Mouse (Mus musculus) stomach, embryonic 16.5 days (tissue): ENCODE results near the gene Hcls1. TPM values are rescaled to one million over a fixed set of nuclear protein-coding genes. Genes with fewer than 3 reads are reported as not detected.

Source experiments
- ATAC-seq: fragments of 200-750 bp; cut with Nextera tagmentation; 2 replicates; pipeline ENCODE4 v1.8.0; 2017; ENCODE audit warnings: moderate number of reproducible peaks, moderate TSS enrichment; ENCODE audit not compliant: insufficient read depth, low FRiP score
- H3K27ac ChIP-seq: fragments of 300-500 bp; sonication (generic); 2 replicates; pipeline ENCODE4 v1.5.1; 2014; ENCODE audit warnings: low read length
- H3K27me3 ChIP-seq: fragments of 300-500 bp; sonication (generic); 2 replicates; pipeline ENCODE4 v1.6.1; 2014; ENCODE audit warnings: low read length, control low read depth, mixed read lengths; ENCODE audit not compliant: control insufficient read depth, insufficient read depth
- H3K36me3 ChIP-seq: fragments of 300-500 bp; sonication (generic); 2 replicates; pipeline ENCODE4 v1.6.1; 2014; ENCODE audit warnings: low read length; ENCODE audit not compliant: control insufficient read depth, insufficient read depth
- H3K4me1 ChIP-seq: fragments of 300-500 bp; sonication (generic); 2 replicates; pipeline ENCODE4 v1.6.1; 2014; ENCODE audit warnings: low read length, control low read depth, mixed read lengths; ENCODE audit not compliant: control insufficient read depth, insufficient read depth
- H3K4me2 ChIP-seq: fragments of 300-500 bp; sonication (generic); 2 replicates; pipeline ENCODE4 v1.6.1; 2014; ENCODE audit warnings: low read depth, low read length, mixed read lengths
- H3K4me3 ChIP-seq: fragments of 300-500 bp; sonication (generic); replicated peaks from 2 replicates; pipeline ENCODE4 v1.5.1; 2014; ENCODE audit warnings: mild to moderate bottlenecking, low read length
- H3K9ac ChIP-seq: fragments of 300-500 bp; sonication (generic); 2 replicates; pipeline ENCODE4 v1.6.1; 2014; ENCODE audit warnings: low read length
- H3K9me3 ChIP-seq: fragments of 300-500 bp; sonication (generic); replicated peaks from 2 replicates; pipeline ENCODE4 v1.6.1; 2016; ENCODE audit warnings: low read length, control low read depth; ENCODE audit not compliant: control insufficient read depth
- WGBS: fragments of 180-500 bp; shearing (Covaris S2); extraction: QIAGEN DNeasy Blood & Tissue Kit; methylation state at CpG from one replicate; pipeline ENCODE4 v1.1.7; 2014; 5-methylcytosine and 5-hydroxymethylcytosine counted together
- polyA plus RNA-seq: library from polyadenylated mRNA; unstranded; fragments of >200 nt; fragmentation: Nextera tagmentation; extraction: Ambion mirVana; gene quantifications from 2 replicates; pipeline ENCODE4 v1.2.1, GENCODE M21; 2015

The Hcls1 gene
- polyA plus RNA-seq, 1 experiment from 2014 or later, result 10.9 TPM

DNA sequence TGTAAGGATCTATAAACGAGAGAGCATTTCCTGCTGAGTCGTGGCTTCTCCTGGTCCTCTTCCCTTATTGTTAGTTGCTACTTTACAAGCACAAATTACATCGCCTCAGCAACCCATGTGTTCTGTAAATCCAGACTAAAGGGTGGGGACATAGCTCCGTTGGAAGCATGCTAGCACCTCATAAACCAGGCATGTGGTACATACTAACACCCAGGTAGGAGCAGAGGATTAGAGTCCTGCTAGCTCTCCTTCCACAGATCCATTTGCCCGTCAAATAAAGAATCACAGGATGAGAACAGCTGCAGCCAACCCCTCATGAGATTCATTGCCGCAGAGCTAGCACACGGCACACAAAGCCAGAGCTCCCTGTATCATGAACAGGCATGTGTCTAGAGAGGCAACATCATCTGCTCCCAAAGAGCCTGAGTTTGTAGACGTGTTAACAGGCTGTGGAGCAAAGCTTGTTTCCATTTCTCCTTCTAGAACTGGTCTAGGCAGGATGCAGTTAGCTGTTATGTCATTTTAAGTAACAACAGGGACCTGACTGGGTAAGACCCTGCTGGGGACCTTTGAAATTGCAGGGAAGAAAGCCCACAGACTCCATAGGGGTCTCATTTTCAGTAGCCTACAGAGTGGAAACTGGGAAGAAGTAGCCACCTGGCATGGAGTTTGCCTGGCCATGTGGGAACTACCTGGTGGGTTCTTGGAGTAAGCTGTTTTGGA, 15.0 kb downstream of the Hcls1 start:
- Histone ChIP-seq H3K9ac (no peak overlapping the region), H3K4me2 (no peak overlapping the region), H3K36me3 (no peaks in the 10 kb centered on the region), H3K27me3 (no peaks in the 10 kb centered on the region), H3K27ac (no peak overlapping the region), H3K4me3 (no peak overlapping the region), H3K4me1 (no peaks in the 10 kb centered on the region), H3K9me3 (no peaks in the 10 kb centered on the region)
- ATAC-seq, result no peak
- WGBS, result 58% methylated on average over 8 of the region's 8 CpGs

DNA sequence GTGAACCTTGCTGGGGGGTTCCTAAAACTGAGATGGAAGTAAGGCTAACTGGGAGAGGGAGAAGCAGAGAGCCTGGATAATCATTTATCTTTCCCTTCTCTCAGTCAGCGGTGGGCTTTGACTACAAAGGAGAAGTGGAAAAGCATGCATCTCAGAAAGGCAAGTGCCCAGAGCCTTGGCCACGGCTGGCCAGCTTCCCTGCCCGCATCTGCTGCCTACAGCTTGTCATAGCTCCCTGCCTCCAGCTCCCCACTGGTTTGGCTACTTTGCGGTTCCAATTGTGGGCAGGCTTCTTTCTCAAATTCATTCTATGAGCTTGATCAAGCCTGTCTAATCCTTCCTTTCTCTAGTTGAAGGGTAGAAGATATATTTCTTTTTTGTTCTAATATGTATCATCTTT, 16.2 kb downstream of the Hcls1 start:
- H3K27ac ChIP-seq, result no peak overlapping the region
- no peak overlapping the region for H3K9ac ChIP-seq
- H3K9me3 ChIP-seq, result no peaks in the 10 kb centered on the region
- H3K4me2 ChIP-seq, result no peak overlapping the region
- 59% methylated on average over 4 of the region's 4 CpGs for WGBS
- no peaks in the 10 kb centered on the region for H3K27me3 ChIP-seq
- ATAC-seq, result no peak
- no peaks in the 10 kb centered on the region for H3K4me1 ChIP-seq
- no peaks in the 10 kb centered on the region for H3K36me3 ChIP-seq
- no peak overlapping the region for H3K4me3 ChIP-seq

DNA sequence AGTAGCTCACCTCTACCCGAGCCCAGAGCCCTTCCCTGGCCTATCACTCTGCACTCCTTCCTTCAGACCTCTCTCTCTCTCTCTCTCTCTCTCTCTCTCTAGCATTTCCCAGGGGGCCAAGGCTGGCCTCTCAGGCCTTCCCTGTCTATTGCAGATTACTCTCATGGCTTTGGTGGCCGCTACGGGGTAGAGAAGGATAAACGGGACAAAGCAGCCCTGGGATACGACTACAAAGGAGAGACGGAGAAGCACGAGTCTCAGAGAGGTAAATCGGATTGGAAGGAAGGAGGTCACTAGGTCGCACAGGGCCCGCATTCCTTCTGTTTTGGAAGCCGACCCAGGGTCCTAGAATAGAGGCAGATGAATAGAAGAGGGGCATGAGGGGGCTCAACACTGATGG, 20.3 kb downstream of the Hcls1 start:
- no peak for ATAC-seq
- WGBS, result 75% methylated on average over 11 of the region's 11 CpGs
- H3K4me3 ChIP-seq, result no peak overlapping the region
- no peaks in the 10 kb centered on the region for H3K36me3 ChIP-seq
- H3K4me2 ChIP-seq, result no peak overlapping the region
- no peaks in the 10 kb centered on the region for H3K4me1 ChIP-seq
- no peak overlapping the region for H3K9ac ChIP-seq
- no peak overlapping the region for H3K27ac ChIP-seq
- H3K27me3 ChIP-seq, result no peaks in the 10 kb centered on the region
- no peaks in the 10 kb centered on the region for H3K9me3 ChIP-seq

DNA sequence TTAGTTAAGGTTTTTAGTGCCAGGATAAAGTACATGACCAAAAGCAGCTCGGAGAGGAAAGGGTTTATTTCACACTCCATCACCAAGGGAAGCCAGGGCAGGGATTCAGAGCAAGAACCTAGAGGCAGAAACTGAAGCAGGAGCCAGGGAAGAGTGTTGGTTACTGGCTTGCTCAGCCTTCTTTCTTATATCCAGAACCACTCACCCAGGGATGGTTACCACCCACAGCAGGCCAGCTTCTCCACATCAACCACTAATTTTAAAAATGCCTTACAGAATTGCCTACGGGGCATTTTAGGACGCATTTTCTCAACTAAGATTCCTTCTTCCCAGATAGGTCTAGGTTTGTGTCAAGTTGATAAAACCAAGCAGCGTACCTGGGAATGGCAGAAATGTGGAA, 28.6 kb downstream of the Hcls1 start:
- no peak overlapping the region for H3K4me2 ChIP-seq
- H3K27ac ChIP-seq, result no peak overlapping the region
- H3K27me3 ChIP-seq, result no peaks in the 10 kb centered on the region
- ATAC-seq, result no peak
- no peak overlapping the region for H3K4me3 ChIP-seq
- 82% methylated on average over 4 of the region's 4 CpGs for WGBS
- no peak overlapping the region for H3K9ac ChIP-seq
- no peaks in the 10 kb centered on the region for H3K4me1 ChIP-seq
- H3K9me3 ChIP-seq, result no peaks in the 10 kb centered on the region
- no peaks in the 10 kb centered on the region for H3K36me3 ChIP-seq

DNA sequence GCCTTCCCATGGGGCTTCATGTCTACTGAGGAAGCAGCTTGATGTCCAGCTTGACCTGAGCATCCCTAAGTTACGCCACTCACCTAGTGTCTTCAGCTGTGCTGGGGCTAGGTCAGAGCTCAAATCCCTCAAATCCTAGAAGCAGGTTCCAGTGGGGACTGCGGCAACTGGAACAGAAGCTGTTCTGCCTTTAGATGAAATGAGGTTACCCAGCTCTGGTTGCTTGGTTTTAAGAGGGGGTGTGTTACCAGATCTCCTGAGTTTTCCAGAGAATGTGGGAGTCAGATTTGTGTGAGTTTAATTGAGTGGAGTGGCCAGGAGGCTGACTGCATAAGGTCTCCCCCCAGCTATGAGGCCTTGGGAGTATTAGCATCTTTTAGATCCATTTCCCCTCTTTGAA, 44.3 kb downstream of the Hcls1 start:
- Histone ChIP-seq H3K4me1 (no peaks in the 10 kb centered on the region), H3K4me2 (no peak overlapping the region), H3K4me3 (no peak overlapping the region), H3K36me3 (no peaks in the 10 kb centered on the region), H3K27ac (no peak overlapping the region), H3K9me3 (no peaks in the 10 kb centered on the region), H3K27me3 (no peaks in the 10 kb centered on the region), H3K9ac (no peak overlapping the region)
- no peak for ATAC-seq
- 93% methylated on average over 2 of the region's 2 CpGs for WGBS

DNA sequence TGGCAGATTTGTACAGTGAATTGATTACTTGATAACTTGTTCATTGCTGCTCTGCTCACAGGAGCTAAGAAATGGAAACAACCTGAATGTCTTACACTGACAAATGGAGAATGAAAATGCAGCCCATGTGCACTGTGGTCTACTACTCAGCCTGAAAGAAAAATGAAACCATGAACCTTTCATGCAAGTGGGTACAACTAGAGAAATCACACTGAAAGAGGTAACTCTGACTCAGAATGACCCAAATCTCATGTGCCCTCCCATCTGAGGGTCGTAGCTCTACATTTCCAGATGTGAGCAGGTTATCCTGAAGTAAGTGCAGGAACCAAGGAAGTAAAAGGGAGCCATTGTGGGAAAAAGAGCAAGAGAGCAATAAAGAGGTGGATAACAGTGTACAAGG, 49.0 kb downstream of the Hcls1 start:
- no peak overlapping the region for H3K4me3 ChIP-seq
- WGBS, result 80% methylated on average over 1 of the region's 1 CpGs
- no peaks in the 10 kb centered on the region for H3K4me1 ChIP-seq
- H3K9ac ChIP-seq, result no peak overlapping the region
- H3K9me3 ChIP-seq, result no peaks in the 10 kb centered on the region
- H3K27me3 ChIP-seq, result no peaks in the 10 kb centered on the region
- H3K4me2 ChIP-seq, result no peak overlapping the region
- no peak overlapping the region for H3K27ac ChIP-seq
- no peak for ATAC-seq
- H3K36me3 ChIP-seq, result no peaks in the 10 kb centered on the region

DNA sequence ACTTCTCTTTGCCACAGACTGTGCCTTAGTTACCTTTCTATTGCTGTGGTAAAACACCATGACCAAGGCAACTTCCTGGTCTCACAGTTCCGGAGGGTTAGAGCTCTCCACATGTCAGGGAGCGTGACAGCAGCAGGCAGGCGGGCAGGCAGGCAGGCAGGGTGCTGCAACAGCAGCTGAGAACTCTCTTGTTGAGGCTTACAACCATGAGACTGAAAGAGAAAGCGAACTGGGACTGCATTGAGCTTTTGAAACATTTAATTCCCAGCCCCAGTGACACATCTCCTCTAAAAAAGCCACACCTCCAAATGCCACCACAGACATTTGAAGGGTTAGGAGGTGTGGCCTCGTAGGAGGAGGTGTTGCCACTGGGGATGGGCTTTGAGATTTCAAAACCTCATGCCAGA, 50.9 kb downstream of the Hcls1 start:
- no peaks in the 10 kb centered on the region for H3K4me1 ChIP-seq
- 65% methylated on average over 5 of the region's 5 CpGs for WGBS
- ATAC-seq, result no peak
- H3K9me3 ChIP-seq, result no peaks in the 10 kb centered on the region
- no peaks in the 10 kb centered on the region for H3K27me3 ChIP-seq
- no peak overlapping the region for H3K27ac ChIP-seq
- H3K36me3 ChIP-seq, result no peaks in the 10 kb centered on the region
- no peak overlapping the region for H3K9ac ChIP-seq
- H3K4me3 ChIP-seq, result no peak overlapping the region
- H3K4me2 ChIP-seq, result no peak overlapping the region

DNA sequence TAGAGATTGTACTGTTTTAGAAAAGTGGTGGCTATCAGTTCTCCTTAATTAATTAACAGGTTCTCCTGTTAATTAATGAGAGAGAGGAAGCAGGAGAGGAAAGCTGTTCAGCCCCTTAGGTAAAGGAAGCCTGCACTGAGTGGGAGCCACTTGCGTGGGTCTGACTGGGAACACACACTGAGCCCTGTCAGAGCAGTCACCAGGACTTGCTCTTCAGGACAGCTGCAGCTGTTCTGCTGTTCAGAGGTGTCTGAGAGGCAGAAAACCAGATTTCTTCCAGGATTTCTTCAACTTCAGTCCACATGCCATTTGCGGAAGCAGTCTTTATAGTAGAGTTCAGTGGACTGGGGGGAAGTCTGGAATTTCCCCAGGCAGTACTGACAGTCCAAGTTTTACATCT, 52.6 kb downstream of the Hcls1 start:
- H3K27ac ChIP-seq, result no peak overlapping the region
- H3K4me1 ChIP-seq, result no peaks in the 10 kb centered on the region
- no peak for ATAC-seq
- H3K9ac ChIP-seq, result no peak overlapping the region
- no peaks in the 10 kb centered on the region for H3K9me3 ChIP-seq
- no peak overlapping the region for H3K4me3 ChIP-seq
- no peaks in the 10 kb centered on the region for H3K27me3 ChIP-seq
- H3K36me3 ChIP-seq, result no peaks in the 10 kb centered on the region
- WGBS, result 69% methylated on average over 2 of the region's 2 CpGs
- no peak overlapping the region for H3K4me2 ChIP-seq

DNA sequence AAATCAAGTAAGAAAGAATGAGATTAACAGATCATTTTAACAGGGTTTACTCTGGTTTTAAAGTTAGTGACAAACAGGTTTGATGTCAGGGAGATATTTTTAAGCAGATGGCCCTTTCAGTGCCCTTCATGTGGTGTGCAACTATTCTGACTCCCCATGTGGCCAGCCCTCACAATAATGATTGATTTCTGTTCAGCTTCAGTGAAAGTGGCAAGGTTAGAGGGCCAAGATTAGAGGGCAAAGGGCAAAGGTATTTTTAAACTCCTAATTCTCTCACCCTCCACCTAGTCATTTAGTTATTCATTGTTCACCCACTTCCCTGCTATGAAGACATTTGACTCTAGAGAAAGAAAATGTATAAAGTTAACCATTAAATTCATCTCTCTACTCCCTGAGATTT, 53.3 kb downstream of the Hcls1 start:
- no peak overlapping the region for H3K4me3 ChIP-seq
- no peak for ATAC-seq
- no peaks in the 10 kb centered on the region for H3K4me1 ChIP-seq
- H3K36me3 ChIP-seq, result no peaks in the 10 kb centered on the region
- H3K27ac ChIP-seq, result no peak overlapping the region
- no peaks in the 10 kb centered on the region for H3K27me3 ChIP-seq
- no peaks in the 10 kb centered on the region for H3K9me3 ChIP-seq
- H3K4me2 ChIP-seq, result no peak overlapping the region
- H3K9ac ChIP-seq, result no peak overlapping the region

DNA sequence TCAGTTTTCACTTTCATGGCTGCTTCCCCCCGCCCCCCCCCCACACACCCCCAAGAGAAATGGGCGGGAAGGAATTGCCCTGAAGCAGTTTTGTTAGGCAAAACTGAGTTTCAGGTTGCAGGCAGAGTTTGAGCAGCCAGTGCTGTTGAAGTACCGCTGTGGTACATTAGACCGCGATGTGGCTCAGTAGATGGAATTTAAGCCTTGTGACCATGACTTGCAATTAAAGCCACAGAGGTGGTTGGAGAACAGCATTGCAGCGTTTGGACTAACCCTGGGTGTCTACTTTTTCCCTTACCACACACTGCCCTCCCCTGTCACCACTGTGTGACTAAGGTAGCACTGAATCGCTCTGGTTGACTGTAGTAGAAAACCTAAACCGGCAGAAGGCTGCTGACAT, 54.7 kb downstream of the Hcls1 start:
- Histone ChIP-seq H3K4me1 (no peaks in the 10 kb centered on the region), H3K4me2 (no peak overlapping the region)
- no peak for ATAC-seq

More for the DNA sequence above, 54.7 kb downstream of the Hcls1 start:
- Histone ChIP-seq H3K9ac (no peak overlapping the region), H3K27ac (no peak overlapping the region), H3K27me3 (no peaks in the 10 kb centered on the region), H3K9me3 (no peaks in the 10 kb centered on the region), H3K4me3 (no peak overlapping the region), H3K36me3 (no peaks in the 10 kb centered on the region)
- 70% methylated on average over 8 of the region's 8 CpGs for WGBS
